Mouse (Mus musculus): ENCODE results near the gene Zfyve28. TPM values are rescaled to one million over a fixed set of nuclear protein-coding genes. Genes with fewer than 3 reads are reported as not detected.
A peak's percentile ranks its signal among the peaks of the same experiment; 100 is the strongest.

Zfyve28 gene
- total and polyA plus RNA-seq, 2 experiments from 2014 or later: 4.0 to 12.2 TPM

DNA sequence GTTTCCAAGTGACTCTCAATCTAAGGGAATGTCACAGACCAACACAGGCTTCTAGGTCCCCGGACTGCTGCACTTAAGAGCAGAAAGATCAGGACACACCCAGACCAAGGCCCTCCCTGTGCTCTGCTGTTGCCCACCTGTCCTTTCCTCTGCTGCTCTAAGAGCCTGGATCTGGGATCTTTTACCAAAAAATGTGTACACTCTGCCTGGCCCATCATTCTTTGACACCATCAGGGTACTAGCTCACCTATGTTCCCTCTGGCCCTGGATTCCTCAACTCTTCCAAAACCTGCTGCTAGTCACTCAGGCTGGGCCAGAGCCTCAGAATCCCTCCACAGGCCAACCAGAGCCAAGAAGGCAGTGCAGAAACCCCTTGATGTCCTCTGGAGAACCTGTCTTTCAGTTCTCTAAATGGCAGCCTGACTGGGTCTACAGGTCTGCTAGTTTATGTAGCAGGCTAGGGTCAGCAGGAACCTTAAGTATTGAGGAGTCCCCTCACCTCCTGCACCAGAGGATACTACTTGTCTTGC, 103.1 kb downstream of the Zfyve28 start:
- Histone ChIP-seq H3K36me3 (ENCODE audit: insufficient read depth) (peaks cover 15% of the 10 kb centered on the region; the same call in 1 of the 2 replicates), H3K27ac (ENCODE audit: low read depth, low read length) (no peak overlapping the region), H3K9ac (no peak overlapping the region), H3K27me3 (ENCODE audit: insufficient read depth, low read length) (no peaks in the 10 kb centered on the region), H3K4me1 (ENCODE audit: insufficient read depth) (peaks cover 31% of the 10 kb centered on the region), H3K4me3 (ENCODE audit: low read depth, low read length) (no peak overlapping the region), H3K9me3 (ENCODE audit: low read length) (no peaks in the 10 kb centered on the region), H3K4me2 (ENCODE audit: low read depth) (peak overlapping the region; percentile 65)
- TF ChIP-seq CTCF (IDR thresholded peaks at IDR 0.05; ENCODE audit: low read depth): no peak
- DNase-seq: no peak
- WGBS: 93% methylated on average over 1 of the region's 1 CpGs
- ATAC-seq: no peak

DNA sequence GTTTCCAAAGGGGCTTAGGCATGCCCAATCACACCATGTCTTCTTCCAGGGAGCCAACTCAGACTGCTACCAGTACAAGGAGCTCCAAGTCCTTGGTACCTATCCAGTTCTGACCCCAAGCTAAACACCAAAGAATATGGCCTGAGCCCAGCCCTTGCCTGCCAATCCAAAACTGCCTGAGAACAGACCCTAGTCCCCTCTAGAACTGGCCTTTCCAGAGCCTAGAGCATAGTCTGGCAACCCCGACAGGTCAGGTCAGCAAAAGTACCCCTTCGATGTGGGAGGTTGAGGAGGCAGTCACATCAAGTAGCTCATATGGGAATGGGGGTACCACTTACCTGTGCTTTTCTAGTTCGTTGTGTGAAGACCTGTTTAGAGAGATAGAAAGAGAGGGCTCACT, 104.3 kb downstream of the Zfyve28 start:
- no peak for DNase-seq
- no peak for TF ChIP-seq CTCF (IDR thresholded peaks at IDR 0.05; ENCODE audit: low read depth)
- no peak overlapping the region for H3K4me3 ChIP-seq (ENCODE audit: low read depth, low read length)
- H3K4me1 ChIP-seq (ENCODE audit: insufficient read depth): peaks cover 31% of the 10 kb centered on the region
- H3K9ac ChIP-seq: no peak overlapping the region
- H3K9me3 ChIP-seq (ENCODE audit: low read length): no peaks in the 10 kb centered on the region
- H3K4me2 ChIP-seq (ENCODE audit: low read depth): no peak overlapping the region
- no peaks in the 10 kb centered on the region for H3K27me3 ChIP-seq (ENCODE audit: insufficient read depth, low read length)
- ATAC-seq: no peak
- 91% methylated on average over 3 of the region's 3 CpGs for WGBS
- peaks cover 18% of the 10 kb centered on the region; the same call in 1 of the 2 replicates for H3K36me3 ChIP-seq (ENCODE audit: insufficient read depth)
- no peak overlapping the region for H3K27ac ChIP-seq (ENCODE audit: low read depth, low read length)

DNA sequence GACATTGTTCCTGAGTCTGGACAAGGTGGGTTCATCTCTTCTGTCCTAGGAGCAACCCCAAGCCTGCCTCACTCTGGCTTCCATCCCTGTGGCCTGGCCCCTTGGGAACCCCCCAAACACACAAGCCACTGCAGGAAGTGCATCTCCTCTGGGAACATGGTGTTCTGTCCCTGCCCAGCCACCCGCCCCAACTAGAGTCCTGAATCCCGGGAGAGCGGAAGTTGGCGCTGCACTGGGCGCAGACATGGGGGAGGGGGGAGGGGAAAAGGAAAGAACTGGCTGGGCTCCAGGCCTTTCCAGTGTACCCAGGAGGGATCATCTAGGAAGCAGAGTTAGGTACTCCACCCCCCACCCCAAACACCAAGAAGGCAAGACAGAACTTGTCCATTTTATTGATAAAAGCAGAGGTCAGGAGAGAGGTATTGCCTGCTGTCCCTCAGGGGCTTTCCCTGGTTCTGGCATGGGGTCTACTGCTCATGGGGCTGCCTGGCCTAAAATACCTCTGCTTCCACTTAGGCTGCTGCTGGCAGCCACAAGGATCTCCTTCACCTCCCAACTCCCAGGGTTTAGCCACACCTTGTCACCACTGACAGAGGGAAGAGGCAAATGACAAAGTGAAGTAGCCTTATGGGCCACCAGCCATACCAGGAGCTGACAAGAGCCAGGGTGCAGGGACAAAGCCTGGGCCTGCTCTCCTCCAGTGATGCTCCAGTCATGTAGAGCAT, 104.9 kb downstream of the Zfyve28 start:
- Histone ChIP-seq H3K27ac (ENCODE audit: low read depth, low read length) (no peak overlapping the region), H3K36me3 (ENCODE audit: insufficient read depth) (peaks cover 24% of the 10 kb centered on the region), H3K4me1 (ENCODE audit: insufficient read depth) (peaks cover 26% of the 10 kb centered on the region), H3K9ac (no peak overlapping the region), H3K4me3 (ENCODE audit: low read depth, low read length) (no peak overlapping the region), H3K27me3 (ENCODE audit: insufficient read depth, low read length) (no peaks in the 10 kb centered on the region), H3K4me2 (ENCODE audit: low read depth) (no peak overlapping the region), H3K9me3 (ENCODE audit: low read length) (no peaks in the 10 kb centered on the region)
- ATAC-seq: no peak
- DNase-seq: no peak
- no peak for TF ChIP-seq CTCF (IDR thresholded peaks at IDR 0.05; ENCODE audit: low read depth)
- WGBS: 45% methylated on average over 5 of the region's 5 CpGs

DNA sequence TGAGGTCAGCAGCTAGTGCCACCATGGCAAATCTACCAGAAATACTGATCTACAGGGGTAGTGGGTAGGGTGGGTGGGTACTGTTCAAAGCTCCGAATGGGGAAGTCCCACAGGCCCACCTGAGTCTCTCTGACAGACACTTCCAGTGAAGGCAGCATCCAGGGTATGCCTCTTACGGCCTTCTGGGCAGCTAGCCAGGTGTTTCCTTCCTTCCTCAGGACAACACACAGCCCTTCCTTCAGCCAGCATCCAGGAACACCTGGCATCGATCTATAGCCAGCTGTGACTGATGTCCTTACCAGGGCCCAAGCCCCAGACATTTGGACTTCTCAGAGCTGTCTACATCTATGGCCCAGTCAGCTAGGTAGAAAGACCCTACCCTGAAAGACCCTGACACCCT, 105.8 kb downstream of the Zfyve28 start:
- H3K27me3 ChIP-seq (ENCODE audit: insufficient read depth, low read length): no peaks in the 10 kb centered on the region
- H3K27ac ChIP-seq (ENCODE audit: low read depth, low read length): no peak overlapping the region
- DNase-seq (no peak), ATAC-seq (no peak)
- H3K4me3 ChIP-seq (ENCODE audit: low read depth, low read length): no peak overlapping the region
- no peak overlapping the region for H3K9ac ChIP-seq
- 72% methylated on average over 3 of the region's 3 CpGs for WGBS
- TF ChIP-seq CTCF (IDR thresholded peaks at IDR 0.05; ENCODE audit: low read depth): no peak
- no peak overlapping the region for H3K4me2 ChIP-seq (ENCODE audit: low read depth)
- peaks cover 31% of the 10 kb centered on the region for H3K36me3 ChIP-seq (ENCODE audit: insufficient read depth)
- H3K4me1 ChIP-seq (ENCODE audit: insufficient read depth): peaks cover 25% of the 10 kb centered on the region
- no peaks in the 10 kb centered on the region for H3K9me3 ChIP-seq (ENCODE audit: low read length)

DNA sequence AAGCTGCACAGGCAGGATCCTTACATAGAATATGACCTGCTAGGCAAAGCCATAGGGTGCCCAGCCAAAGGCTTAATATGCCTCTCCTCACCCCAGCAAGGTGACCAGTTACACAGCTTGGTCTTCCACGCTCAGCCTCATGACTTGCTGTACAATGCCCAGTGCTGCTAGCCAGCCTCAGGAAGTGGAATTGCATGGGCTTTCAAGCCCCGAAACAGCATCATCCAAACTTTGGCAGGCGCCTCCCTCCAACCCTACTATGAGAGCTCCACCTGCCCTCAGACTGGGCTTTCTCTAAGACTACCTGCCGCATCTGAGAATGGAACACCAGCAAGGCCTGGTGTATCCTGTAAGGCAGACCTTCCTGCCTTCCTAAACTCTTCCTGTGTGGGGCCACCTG, 110.4 kb downstream of the Zfyve28 start:
- Histone ChIP-seq H3K4me1 (ENCODE audit: insufficient read depth) (no peaks in the 10 kb centered on the region), H3K4me3 (ENCODE audit: low read depth, low read length) (no peak overlapping the region), H3K9me3 (ENCODE audit: low read length) (no peaks in the 10 kb centered on the region), H3K9ac (no peak overlapping the region), H3K4me2 (ENCODE audit: low read depth) (no peak overlapping the region), H3K27me3 (ENCODE audit: insufficient read depth, low read length) (no peaks in the 10 kb centered on the region), H3K27ac (ENCODE audit: low read depth, low read length) (no peak overlapping the region), H3K36me3 (ENCODE audit: insufficient read depth) (peaks cover 73% of the 10 kb centered on the region)
- ATAC-seq (no peak), DNase-seq (no peak)
- WGBS: 90% methylated on average over 4 of the region's 4 CpGs
- no peak for TF ChIP-seq CTCF (IDR thresholded peaks at IDR 0.05; ENCODE audit: low read depth)

DNA sequence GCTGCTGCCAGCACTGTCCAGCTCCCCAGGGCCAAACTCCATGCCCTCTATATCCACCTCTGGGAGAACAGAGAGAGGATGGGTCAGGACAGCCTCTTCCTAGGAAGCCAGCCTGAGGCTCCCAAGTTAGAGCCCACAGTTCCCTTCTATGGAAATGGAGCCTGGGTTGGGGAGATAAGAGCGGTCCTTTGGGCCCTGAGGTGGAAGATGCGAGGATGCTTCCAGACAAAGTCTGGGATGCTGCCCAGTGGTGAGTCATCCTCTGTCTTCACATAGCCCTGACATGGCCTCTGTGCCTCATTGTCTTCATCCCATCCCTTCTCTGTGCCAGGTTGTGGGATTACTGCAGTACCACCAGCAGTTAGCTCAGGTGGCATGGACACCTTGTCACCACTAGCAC, 111.2 kb downstream of the Zfyve28 start:
- ATAC-seq: no peak
- Histone ChIP-seq H3K4me2 (ENCODE audit: low read depth) (no peak overlapping the region), H3K4me3 (ENCODE audit: low read depth, low read length) (no peak overlapping the region), H3K27ac (ENCODE audit: low read depth, low read length) (no peak overlapping the region), H3K36me3 (ENCODE audit: insufficient read depth) (peaks cover 67% of the 10 kb centered on the region), H3K27me3 (ENCODE audit: insufficient read depth, low read length) (no peaks in the 10 kb centered on the region), H3K9me3 (ENCODE audit: low read length) (no peaks in the 10 kb centered on the region), H3K4me1 (ENCODE audit: insufficient read depth) (no peaks in the 10 kb centered on the region), H3K9ac (no peak overlapping the region)
- no peak for DNase-seq
- 97% methylated on average over 2 of the region's 2 CpGs for WGBS
- no peak for TF ChIP-seq CTCF (IDR thresholded peaks at IDR 0.05; ENCODE audit: low read depth)

DNA sequence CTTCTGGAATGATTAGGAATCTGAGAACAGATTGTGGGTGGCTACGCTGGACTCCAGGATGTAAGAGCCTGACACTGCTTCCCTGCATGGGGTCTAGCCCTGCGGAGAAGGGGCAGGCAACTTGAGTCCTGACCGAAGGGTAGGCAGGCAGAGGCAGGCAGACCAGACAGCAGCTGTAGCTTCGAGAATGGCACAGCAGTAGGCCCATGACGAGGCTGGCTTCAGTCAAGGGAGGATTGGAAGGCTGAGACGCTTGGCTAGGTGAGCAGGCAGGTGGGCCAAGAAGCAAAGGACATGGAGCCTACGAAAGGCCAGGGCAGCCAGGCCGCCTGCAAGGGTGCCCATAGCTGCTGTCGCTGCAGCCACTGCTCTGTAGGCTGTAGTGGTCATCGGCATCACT, 111.6 kb downstream of the Zfyve28 start:
- WGBS: 63% methylated on average over 10 of the region's 10 CpGs
- H3K36me3 ChIP-seq (ENCODE audit: insufficient read depth): peaks cover 63% of the 10 kb centered on the region

More for the DNA sequence above, 111.6 kb downstream of the Zfyve28 start:
- Histone ChIP-seq H3K27ac (ENCODE audit: low read depth, low read length) (no peak overlapping the region), H3K9me3 (ENCODE audit: low read length) (no peaks in the 10 kb centered on the region), H3K4me1 (ENCODE audit: insufficient read depth) (no peaks in the 10 kb centered on the region), H3K9ac (no peak overlapping the region), H3K4me3 (ENCODE audit: low read depth, low read length) (no peak overlapping the region), H3K27me3 (ENCODE audit: insufficient read depth, low read length) (no peaks in the 10 kb centered on the region), H3K4me2 (ENCODE audit: low read depth) (no peak overlapping the region)
- no peak for TF ChIP-seq CTCF (IDR thresholded peaks at IDR 0.05; ENCODE audit: low read depth)
- ATAC-seq: no peak
- no peak for DNase-seq

Measured in forebrain, postnatal 0 days (tissue).